Mouse (Mus musculus) stomach, postnatal 0 days (tissue): ENCODE results near the gene Ggn.
"Not testable (repeated sequence)": the region's sequence is repeated elsewhere in the genome, so short reads cannot be mapped to it uniquely, and the experiment has no call there.

ENCODE experiments used
- CTCF ChIP-seq: IDR thresholded peaks from 2 replicates; pipeline ENCODE4 v1.5.1; 2016; ENCODE audit warnings: antibody characterized with exemption, low read depth, mild to moderate bottlenecking, moderate library complexity
- EP300 ChIP-seq: optimal IDR thresholded peaks from 2 replicates; pipeline ENCODE3; 2016; ENCODE audit warnings: antibody characterized with exemption

- TF ChIP-seq CTCF, EP300: not testable (repeated sequence)
Measured at GRCm38 (mm10) chr7:29212775-29213560, 43.0 kb downstream of the Ggn start.
